Mouse (Mus musculus) midbrain, embryonic 11.5 days (tissue): ENCODE measurements around the gene Wnt10a. TPM values are rescaled to one million over a fixed set of nuclear protein-coding genes. Genes with fewer than 3 reads are reported as not detected.

Experiments
- ATAC-seq: fragments of 200-750 bp; cut with Nextera tagmentation; 2 replicates; pipeline ENCODE4 v1.8.0; 2017; ENCODE audit warnings: moderate TSS enrichment, moderate library complexity; ENCODE audit not compliant: low FRiP score
- DNase-seq: peaks from one replicate; pipeline ENCODE4 v3.0.0; 2015; ENCODE audit warnings: low spot score; ENCODE audit errors: missing footprints
- H3K27ac ChIP-seq: fragments of 300-500 bp; sonication (generic); 2 replicates; pipeline ENCODE4 v1.5.1; 2014; ENCODE audit warnings: low read depth, low read length
- H3K27me3 ChIP-seq: fragments of 300-500 bp; sonication (generic); 2 replicates; pipeline ENCODE4 v1.6.1; 2014; ENCODE audit warnings: mild to moderate bottlenecking, low read length, moderate library complexity, mixed read lengths; ENCODE audit not compliant: control insufficient read depth, insufficient read depth
- H3K36me3 ChIP-seq: fragments of 300-500 bp; sonication (generic); 2 replicates; pipeline ENCODE4 v1.6.1; 2014; ENCODE audit warnings: mild to moderate bottlenecking, low read length, moderate library complexity, mixed read lengths; ENCODE audit not compliant: control insufficient read depth, insufficient read depth
- H3K4me1 ChIP-seq: fragments of 300-500 bp; sonication (generic); 2 replicates; pipeline ENCODE4 v1.6.1; 2014; ENCODE audit warnings: low read length; ENCODE audit not compliant: control insufficient read depth, insufficient read depth
- H3K4me2 ChIP-seq: fragments of 300-500 bp; sonication (generic); 2 replicates; pipeline ENCODE4 v1.6.1; 2014; ENCODE audit warnings: mild to moderate bottlenecking, moderate library complexity
- H3K4me3 ChIP-seq: fragments of 300-500 bp; sonication (generic); 2 replicates; pipeline ENCODE4 v1.5.1; 2014; ENCODE audit warnings: low read depth, low read length
- H3K9ac ChIP-seq: fragments of 300-500 bp; sonication (generic); 2 replicates; pipeline ENCODE4 v1.6.1; 2014; ENCODE audit warnings: low read length
- H3K9me3 ChIP-seq: fragments of 300-500 bp; sonication (generic); 2 replicates; pipeline ENCODE4 v1.6.1; 2016; ENCODE audit warnings: low read length; ENCODE audit not compliant: control insufficient read depth
- WGBS: fragments of 180-500 bp; shearing (Covaris S2); extraction: QIAGEN DNeasy Blood & Tissue Kit; methylation state at CpG from one replicate; pipeline ENCODE4 v1.1.7; 2014; 5-methylcytosine and 5-hydroxymethylcytosine counted together
- polyA plus RNA-seq: library from polyadenylated mRNA; unstranded; fragments of >200 nt; fragmentation: Nextera tagmentation; extraction: Ambion mirVana; gene quantifications from 2 replicates; pipeline ENCODE4 v1.2.1, GENCODE M21; 2014

Gene Wnt10a
- 1.4 and 2.3 TPM in 2 replicates for polyA plus RNA-seq

- Histone ChIP-seq H3K27ac (no peak within 1 kb of the TSS), H3K9ac (0 out of 2 replicates have a peak within 1 kb of the TSS, but pooled peaks have one; percentile 24), H3K4me2 (peak within 1 kb of the TSS; percentile 34), H3K27me3 (peaks cover 94% of the 10 kb centered on the region), H3K4me1 (peaks cover 25% of the 10 kb centered on the region), H3K36me3 (no peaks in the 10 kb centered on the region), H3K4me3 (peak within 1 kb of the TSS; percentile 18), H3K9me3 (no peaks in the 10 kb centered on the region)
- ATAC-seq (no peak; the same call in 1 of the 2 replicates), DNase-seq (no peak)
- WGBS: under 1% methylated on average over 10 of the region's 11 CpGs
These were observed at the start of gene Wnt10a for GRCm38 (mm10) chr1:74791249-74791648. Gene Wnt10a, plus strand, starts transcription at chr1:74791516.

DNA sequence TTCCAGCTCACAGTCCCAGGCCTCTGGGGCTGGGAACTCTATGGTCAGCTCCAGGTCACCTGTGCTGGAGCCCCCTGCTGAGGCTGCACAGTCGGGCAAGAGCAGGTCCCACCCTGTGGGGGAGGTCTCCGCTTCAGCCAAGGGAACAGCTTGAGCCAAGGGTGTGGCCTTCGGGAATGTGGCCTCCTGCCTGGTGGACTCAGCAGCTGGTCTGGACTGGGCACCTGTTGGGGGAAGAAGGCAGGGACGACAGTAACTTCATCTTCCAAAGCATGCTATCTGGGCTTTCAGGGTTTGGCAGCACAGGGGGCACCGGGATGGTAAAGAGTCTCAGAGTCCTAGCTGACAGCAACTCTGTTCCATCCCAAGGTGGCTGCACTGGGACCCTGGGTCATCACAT is 44.0 kb upstream of the Wnt10a start:
- Histone ChIP-seq H3K36me3 (no peaks in the 10 kb centered on the region), H3K4me2 (no peak overlapping the region), H3K9ac (no peak overlapping the region), H3K4me1 (no peaks in the 10 kb centered on the region), H3K9me3 (no peaks in the 10 kb centered on the region), H3K27ac (no peak overlapping the region), H3K4me3 (no peak overlapping the region), H3K27me3 (peaks cover 2% of the 10 kb centered on the region; the same call in 1 of the 2 replicates)
- 86% methylated on average over 5 of the region's 5 CpGs for WGBS
- ATAC-seq (no peak), DNase-seq (no peak)

- H3K27me3 ChIP-seq: peaks cover 2% of the 10 kb centered on the region; the same call in 1 of the 2 replicates
These were observed 42.6 kb upstream of the Wnt10a start, which contains the start of gene Prkag3 for GRCm38 (mm10) chr1:74748643-74749271. Gene Prkag3, minus strand, starts transcription at chr1:74749221.

DNA sequence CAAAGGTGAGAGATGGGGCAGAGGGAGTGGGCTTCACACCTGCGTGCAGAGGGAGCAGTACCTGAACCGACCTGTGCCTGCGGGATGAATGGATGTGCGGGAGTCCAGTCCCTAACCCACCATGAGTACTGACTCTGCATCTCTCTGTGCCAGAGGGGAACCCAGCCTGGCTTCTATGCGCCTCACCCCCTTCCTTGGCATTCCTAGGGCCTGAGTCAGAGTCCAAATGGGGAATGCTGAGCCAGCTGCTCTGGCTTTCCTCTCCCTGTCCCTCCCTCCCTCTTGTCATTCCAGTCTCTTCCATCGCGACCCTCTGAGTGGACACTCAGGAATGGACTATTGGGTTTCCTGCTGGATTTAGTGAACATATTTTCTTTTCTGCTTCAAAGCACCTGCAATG is 42.0 kb upstream of the Wnt10a start:
- Histone ChIP-seq H3K27me3 (peaks cover 2% of the 10 kb centered on the region; the same call in 1 of the 2 replicates), H3K4me2 (no peak overlapping the region), H3K36me3 (no peaks in the 10 kb centered on the region), H3K4me1 (no peaks in the 10 kb centered on the region), H3K27ac (no peak overlapping the region), H3K9me3 (no peaks in the 10 kb centered on the region), H3K4me3 (no peak overlapping the region), H3K9ac (no peak overlapping the region)
- WGBS: 69% methylated on average over 7 of the region's 7 CpGs
- DNase-seq (no peak), ATAC-seq (no peak)

More at GRCm38 (mm10) chr1:74748643-74749271, 42.6 kb upstream of the Wnt10a start, which contains the start of gene Prkag3:
- WGBS: 8% methylated on average over 30 of the region's 30 CpGs
- Histone ChIP-seq H3K27ac (no peak within 1 kb of the TSS), H3K36me3 (no peaks in the 10 kb centered on the region), H3K9me3 (no peaks in the 10 kb centered on the region), H3K4me1 (no peaks in the 10 kb centered on the region), H3K4me3 (no peak within 1 kb of the TSS; the same call in 1 of the 2 replicates), H3K9ac (peak within 1 kb of the TSS; percentile 60; the same call in 1 of the 2 replicates), H3K4me2 (peak within 1 kb of the TSS; percentile 42)
- ATAC-seq: peak; percentile 54; the same call in 1 of the 2 replicates
- peak; percentile 93 for DNase-seq

- Histone ChIP-seq H3K4me2 (no peak overlapping the region), H3K36me3 (no peaks in the 10 kb centered on the region), H3K9ac (no peak overlapping the region), H3K27ac (no peak overlapping the region), H3K4me1 (no peaks in the 10 kb centered on the region), H3K9me3 (no peaks in the 10 kb centered on the region), H3K4me3 (no peak overlapping the region), H3K27me3 (peaks cover 2% of the 10 kb centered on the region; the same call in 1 of the 2 replicates)
- no peak for DNase-seq
- 86% methylated on average over 4 of the region's 4 CpGs for WGBS
- no peak for ATAC-seq
These were observed 40.6 kb upstream of the Wnt10a start for GRCm38 (mm10) chr1:74750683-74751082.

DNA sequence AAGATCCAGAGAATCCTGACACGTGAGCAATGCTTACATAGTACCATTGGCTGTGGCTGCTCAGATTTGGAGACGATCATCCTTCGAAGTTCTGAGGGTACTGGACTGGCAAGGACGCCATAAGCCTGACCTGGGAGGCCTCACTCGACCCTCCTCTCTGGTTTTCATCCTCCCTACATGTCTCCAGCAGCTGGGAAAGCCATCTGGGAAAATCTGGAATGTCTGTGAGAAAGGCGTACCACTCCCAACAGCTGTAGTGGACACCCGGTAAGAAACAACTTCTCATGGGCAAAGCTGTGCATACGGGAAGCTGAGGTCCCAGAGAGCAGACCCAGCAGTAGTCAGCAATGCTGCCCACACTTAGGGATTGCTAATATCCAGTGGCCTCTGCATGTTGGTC is 39.2 kb upstream of the Wnt10a start:
- no peak for ATAC-seq
- no peak overlapping the region for H3K9ac ChIP-seq
- peaks cover 2% of the 10 kb centered on the region; the same call in 1 of the 2 replicates for H3K27me3 ChIP-seq
- no peak overlapping the region for H3K4me3 ChIP-seq
- H3K4me2 ChIP-seq: no peak overlapping the region
- H3K36me3 ChIP-seq: no peaks in the 10 kb centered on the region
- no peaks in the 10 kb centered on the region for H3K4me1 ChIP-seq
- H3K9me3 ChIP-seq: no peaks in the 10 kb centered on the region
- 88% methylated on average over 8 of the region's 8 CpGs for WGBS
- no peak overlapping the region for H3K27ac ChIP-seq
- DNase-seq: no peak

DNA sequence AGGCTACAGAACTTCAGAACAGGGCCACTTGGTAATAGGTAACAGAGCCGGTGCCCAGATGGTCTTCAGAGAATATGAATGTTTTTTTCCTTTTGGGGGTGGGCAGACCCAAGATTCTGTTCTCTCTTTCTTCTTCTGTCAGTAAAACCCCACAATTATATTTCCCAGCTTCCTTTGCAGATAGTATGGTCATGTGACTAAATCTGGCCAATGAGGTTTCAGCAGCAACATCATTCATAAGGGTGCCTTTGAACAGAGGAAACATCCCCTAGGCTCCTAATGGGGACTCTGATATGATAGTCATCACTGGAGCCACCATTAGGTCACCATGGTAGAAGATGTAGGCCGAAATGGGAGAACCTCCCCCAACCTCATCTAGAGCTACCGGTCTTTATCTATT is 38.5 kb upstream of the Wnt10a start:
- 94% methylated on average over 3 of the region's 3 CpGs for WGBS
- Histone ChIP-seq H3K4me2 (no peak overlapping the region), H3K9me3 (no peaks in the 10 kb centered on the region), H3K4me1 (no peaks in the 10 kb centered on the region), H3K27ac (no peak overlapping the region), H3K9ac (no peak overlapping the region), H3K4me3 (no peak overlapping the region), H3K36me3 (no peaks in the 10 kb centered on the region), H3K27me3 (no peaks in the 10 kb centered on the region; the same call in 1 of the 2 replicates)
- no peak for DNase-seq
- ATAC-seq: no peak

GRCm38 (mm10) chr1:74753266-74753974 is 37.9 kb upstream of the Wnt10a start:
- DNase-seq: no peak
- no peaks in the 10 kb centered on the region for H3K4me1 ChIP-seq
- no peaks in the 10 kb centered on the region for H3K27me3 ChIP-seq
- no peaks in the 10 kb centered on the region for H3K9me3 ChIP-seq
- no peak for ATAC-seq
- H3K9ac ChIP-seq: no peak overlapping the region
- H3K4me3 ChIP-seq: no peak overlapping the region
- no peak overlapping the region for H3K27ac ChIP-seq
- 90% methylated on average over 8 of the region's 8 CpGs for WGBS
- no peak overlapping the region for H3K4me2 ChIP-seq
- no peaks in the 10 kb centered on the region for H3K36me3 ChIP-seq

GRCm38 (mm10) chr1:74754175-74754785 is 37.0 kb upstream of the Wnt10a start:
- Histone ChIP-seq H3K9me3 (no peaks in the 10 kb centered on the region), H3K36me3 (no peaks in the 10 kb centered on the region), H3K4me3 (no peak overlapping the region), H3K27me3 (no peaks in the 10 kb centered on the region), H3K9ac (no peak overlapping the region), H3K4me2 (no peak overlapping the region), H3K27ac (no peak overlapping the region), H3K4me1 (no peaks in the 10 kb centered on the region)
- DNase-seq (no peak), ATAC-seq (no peak)
- 68% methylated on average over 5 of the region's 5 CpGs for WGBS
